ENCODE assay signal across 8 mouse cellular contexts in genomic region chr2:4286390-4286901, GRCm38 (mm10).
DNase-seq lines count a peak whose midpoint lies in the region; ATAC-seq and TF ChIP-seq lines count a peak whose summit lies in the region.

No protein-coding gene starts in this region.

- H3K27ac ChIP-seq in forebrain, embryonic 16.5 days (ENCODE audit: low read length) = no peak overlapping the region
- no peak overlapping the region for H3K27ac ChIP-seq in forebrain, embryonic 11.5 days (ENCODE audit: low read depth, low read length)
- H3K27ac ChIP-seq in lung, postnatal 0 days (ENCODE audit: low read length) = no peak overlapping the region
- H3K27ac ChIP-seq in hindbrain, embryonic 15.5 days (replicated peaks) = no peak overlapping the region
- peak overlapping the region; percentile 49; the same call in 1 of the 2 replicates for H3K27ac ChIP-seq in stomach, embryonic 14.5 days (ENCODE audit: low read length)

- WGBS in forebrain, embryonic 16.5 days = 28% methylated on average over 8 of the region's 8 CpGs
- 63% methylated on average over 8 of the region's 8 CpGs for WGBS in forebrain, embryonic 11.5 days
- WGBS in lung, postnatal 0 days = 42% methylated on average over 8 of the region's 8 CpGs
- WGBS in hindbrain, embryonic 15.5 days = 32% methylated on average over 8 of the region's 8 CpGs
- WGBS in stomach, embryonic 14.5 days = 17% methylated on average over 8 of the region's 8 CpGs

- peaks cover 10% of the 10 kb centered on the region for H3K4me1 ChIP-seq in forebrain, embryonic 16.5 days (replicated peaks; ENCODE audit: control insufficient read depth, insufficient read depth, low read length)
- H3K4me1 ChIP-seq in forebrain, embryonic 11.5 days (replicated peaks; ENCODE audit: control insufficient read depth, insufficient read depth, low read length) = no peaks in the 10 kb centered on the region; the same call in 1 of the 2 replicates
- peaks cover 5% of the 10 kb centered on the region; the same call in 1 of the 2 replicates for H3K4me1 ChIP-seq in lung, postnatal 0 days (ENCODE audit: insufficient read depth, low read depth, low read length)
- H3K4me1 ChIP-seq in hindbrain, embryonic 15.5 days (replicated peaks) = peaks cover 6% of the 10 kb centered on the region
- H3K4me1 ChIP-seq in stomach, embryonic 14.5 days (ENCODE audit: control insufficient read depth, insufficient read depth, low read length) = peaks cover 23% of the 10 kb centered on the region

- no peak for DNase-seq in forebrain, embryonic 11.5 days (ENCODE audit: low spot score)
- peak; percentile 39 for DNase-seq in lung, postnatal 0 days (ENCODE audit: low spot score)
- DNase-seq in lung, adult 18-20 months = no peak
- no peak for DNase-seq in right cerebral cortex, postnatal 10 days (ENCODE audit: low spot score in 2 of 2)

- no peak for TF ChIP-seq EP300 in lung, postnatal 0 days (IDR thresholded peaks at IDR 0.05)

- no peak overlapping the region for H3K9ac ChIP-seq in forebrain, embryonic 16.5 days (replicated peaks; ENCODE audit: low read depth, low read length)
- no peak overlapping the region for H3K9ac ChIP-seq in forebrain, embryonic 11.5 days (ENCODE audit: low read length)
- no peak overlapping the region for H3K9ac ChIP-seq in lung, postnatal 0 days (replicated peaks; ENCODE audit: low read depth)
- H3K9ac ChIP-seq in hindbrain, embryonic 15.5 days = no peak overlapping the region
- H3K9ac ChIP-seq in stomach, embryonic 14.5 days (replicated peaks; ENCODE audit: low read depth, low read length) = no peak overlapping the region

- peak; percentile 26; the same call in 1 of the 2 replicates for ATAC-seq in forebrain, embryonic 16.5 days
- ATAC-seq in forebrain, embryonic 11.5 days (replicated peaks; ENCODE audit: low FRiP score) = no peak
- peak; percentile 17; the same call in 1 of the 2 replicates for ATAC-seq in lung, postnatal 0 days
- ATAC-seq in hindbrain, embryonic 15.5 days (ENCODE audit: low FRiP score, low read depth) = peak; percentile 63; the same call in 1 of the 2 replicates
- peak; percentile 73 for ATAC-seq in stomach, embryonic 14.5 days (ENCODE audit: insufficient number of reproducible peaks, insufficient read depth, low FRiP score, low read depth)
- ATAC-seq in frontal cortex, adult (ENCODE audit: low TSS enrichment) = no peak

- H3K27me3 ChIP-seq in forebrain, embryonic 16.5 days (replicated peaks; ENCODE audit: control insufficient read depth, insufficient read depth, low read length) = no peaks in the 10 kb centered on the region
- H3K27me3 ChIP-seq in forebrain, embryonic 11.5 days (ENCODE audit: control insufficient read depth, insufficient read depth, low read length) = no peaks in the 10 kb centered on the region
- no peaks in the 10 kb centered on the region for H3K27me3 ChIP-seq in lung, postnatal 0 days (replicated peaks; ENCODE audit: insufficient read depth, low read length)
- no peaks in the 10 kb centered on the region for H3K27me3 ChIP-seq in hindbrain, embryonic 15.5 days
- no peaks in the 10 kb centered on the region for H3K27me3 ChIP-seq in stomach, embryonic 14.5 days (ENCODE audit: control insufficient read depth, insufficient read depth, low read length)

- H3K9me3 ChIP-seq in forebrain, embryonic 16.5 days (ENCODE audit: control insufficient read depth, low read length) = no peaks in the 10 kb centered on the region
- no peaks in the 10 kb centered on the region for H3K9me3 ChIP-seq in forebrain, embryonic 11.5 days (ENCODE audit: control insufficient read depth, low read length)
- H3K9me3 ChIP-seq in lung, postnatal 0 days (ENCODE audit: low read length) = no peaks in the 10 kb centered on the region
- no peaks in the 10 kb centered on the region for H3K9me3 ChIP-seq in hindbrain, embryonic 15.5 days
- no peaks in the 10 kb centered on the region for H3K9me3 ChIP-seq in stomach, embryonic 14.5 days (ENCODE audit: control insufficient read depth, low read depth, low read length)

- H3K36me3 ChIP-seq in forebrain, embryonic 16.5 days (ENCODE audit: control insufficient read depth, insufficient read depth) = no peaks in the 10 kb centered on the region
- no peaks in the 10 kb centered on the region for H3K36me3 ChIP-seq in forebrain, embryonic 11.5 days (ENCODE audit: control insufficient read depth, insufficient read depth, low read length)
- H3K36me3 ChIP-seq in lung, postnatal 0 days (ENCODE audit: insufficient read depth, low read length) = no peaks in the 10 kb centered on the region
- no peaks in the 10 kb centered on the region for H3K36me3 ChIP-seq in hindbrain, embryonic 15.5 days
- H3K36me3 ChIP-seq in stomach, embryonic 14.5 days (ENCODE audit: control insufficient read depth, insufficient read depth, low read length) = no peaks in the 10 kb centered on the region

- TF ChIP-seq CTCF in lung, postnatal 0 days (IDR thresholded peaks at IDR 0.05) = no peak

- H3K4me2 ChIP-seq in forebrain, embryonic 16.5 days (ENCODE audit: low read length) = no peak overlapping the region
- H3K4me2 ChIP-seq in forebrain, embryonic 11.5 days (ENCODE audit: low read depth, low read length, severe bottlenecking) = no peak overlapping the region
- no peak overlapping the region for H3K4me2 ChIP-seq in lung, postnatal 0 days (replicated peaks; ENCODE audit: low read depth, low read length)
- no peak overlapping the region for H3K4me2 ChIP-seq in hindbrain, embryonic 15.5 days
- H3K4me2 ChIP-seq in stomach, embryonic 14.5 days (replicated peaks; ENCODE audit: low read depth, low read length) = peak overlapping the region; percentile 19; the same call in 1 of the 2 replicates

- H3K4me3 ChIP-seq in forebrain, embryonic 16.5 days (replicated peaks; ENCODE audit: low read length) = no peak overlapping the region
- no peak overlapping the region for H3K4me3 ChIP-seq in forebrain, embryonic 11.5 days (ENCODE audit: low read depth, low read length)
- H3K4me3 ChIP-seq in lung, postnatal 0 days (ENCODE audit: low read depth, low read length) = no peak overlapping the region
- H3K4me3 ChIP-seq in hindbrain, embryonic 15.5 days = no peak overlapping the region
- H3K4me3 ChIP-seq in stomach, embryonic 14.5 days (ENCODE audit: low read depth, low read length) = no peak overlapping the region; the same call in 1 of the 2 replicates

Comparison
In these comparisons a context has a peak if more than half of its experiments do, and no peak if none do; other contexts are left out.
1. ATAC-seq: peak in forebrain, embryonic 16.5 days (single experiment), lung, postnatal 0 days (single experiment), hindbrain, embryonic 15.5 days (single experiment) and stomach, embryonic 14.5 days (single experiment); none in forebrain, embryonic 11.5 days (single experiment) and frontal cortex, adult (single experiment).